Mouse (Mus musculus): ENCODE results near the gene Tmed2.
"Not testable (repeated sequence)": the region's sequence is repeated elsewhere in the genome, so short reads cannot be mapped to it uniquely, and the experiment has no call there.

- not testable (repeated sequence) for TF ChIP-seq POLR2A (IDR thresholded peaks at IDR 0.05; ENCODE audit: control insufficient read depth, low read depth, low read length); CTCF (IDR thresholded peaks at IDR 0.05; ENCODE audit: control insufficient read depth, insufficient read depth, insufficient replicate concordance, low read depth, low read length)
Observed at GRCm38 (mm10) chr5:124551349-124552093, 11.0 kb downstream of the Tmed2 start.
